Mouse (Mus musculus): ENCODE measurements at regions not wholly inside any gene's neighbourhood (a gene's known extent, or its start where the extent isn't known, plus 50 kb on each side); places are given as distances from the start of the nearest gene placed in this dataset.
A peak's percentile ranks its signal among the peaks of the same experiment; 100 is the strongest.

- no peak for DNase-seq (ENCODE audit: low read depth, low spot score)
Measured at GRCm38 (mm10) chr15:68366816-68367215, 1866.1 kb upstream of the Lrrc6 start.

- DNase-seq (ENCODE audit: low read depth, low spot score), result peak; percentile 93
Measured at GRCm38 (mm10) chr15:68363058-68363735, 1862.5 kb upstream of the Lrrc6 start.

GRCm38 (mm10) chr15:68362081-68363057 lies 1861.7 kb upstream of the Lrrc6 start:
- DNase-seq (ENCODE audit: low read depth, low spot score), result no peak

- no peak for DNase-seq (ENCODE audit: low read depth, low spot score)
Measured at GRCm38 (mm10) chr15:68360956-68361908, 1860.5 kb upstream of the Lrrc6 start.

- DNase-seq (ENCODE audit: low read depth, low spot score), result no peak
Measured at GRCm38 (mm10) chr15:68359496-68359895, 1858.8 kb upstream of the Lrrc6 start.

- no peak for DNase-seq (ENCODE audit: low read depth, low spot score)
Measured at GRCm38 (mm10) chr15:68355957-68356356, 1855.2 kb upstream of the Lrrc6 start.

GRCm38 (mm10) chr15:68344652-68345051 lies 1843.9 kb upstream of the Lrrc6 start:
- DNase-seq (ENCODE audit: low read depth, low spot score), result no peak

GRCm38 (mm10) chr15:68342542-68342941 lies 1841.8 kb upstream of the Lrrc6 start:
- DNase-seq (ENCODE audit: low read depth, low spot score), result no peak

GRCm38 (mm10) chr15:68341056-68341455 lies 1840.3 kb upstream of the Lrrc6 start:
- no peak for DNase-seq (ENCODE audit: low read depth, low spot score)

- no peak for DNase-seq (ENCODE audit: low read depth, low spot score)
Measured at GRCm38 (mm10) chr15:68337264-68337663, 1836.6 kb upstream of the Lrrc6 start.

GRCm38 (mm10) chr15:68335837-68336236 lies 1835.1 kb upstream of the Lrrc6 start:
- no peak for DNase-seq (ENCODE audit: low read depth, low spot score)

GRCm38 (mm10) chr15:68316116-68316515 lies 1815.4 kb upstream of the Lrrc6 start:
- no peak for DNase-seq (ENCODE audit: low read depth, low spot score)
